Mouse (Mus musculus): ENCODE measurements at regions not wholly inside any gene's neighbourhood (a gene's known extent, or its start where the extent isn't known, plus 50 kb on each side); places are given as distances from the start of the nearest gene placed in this dataset.

DNA sequence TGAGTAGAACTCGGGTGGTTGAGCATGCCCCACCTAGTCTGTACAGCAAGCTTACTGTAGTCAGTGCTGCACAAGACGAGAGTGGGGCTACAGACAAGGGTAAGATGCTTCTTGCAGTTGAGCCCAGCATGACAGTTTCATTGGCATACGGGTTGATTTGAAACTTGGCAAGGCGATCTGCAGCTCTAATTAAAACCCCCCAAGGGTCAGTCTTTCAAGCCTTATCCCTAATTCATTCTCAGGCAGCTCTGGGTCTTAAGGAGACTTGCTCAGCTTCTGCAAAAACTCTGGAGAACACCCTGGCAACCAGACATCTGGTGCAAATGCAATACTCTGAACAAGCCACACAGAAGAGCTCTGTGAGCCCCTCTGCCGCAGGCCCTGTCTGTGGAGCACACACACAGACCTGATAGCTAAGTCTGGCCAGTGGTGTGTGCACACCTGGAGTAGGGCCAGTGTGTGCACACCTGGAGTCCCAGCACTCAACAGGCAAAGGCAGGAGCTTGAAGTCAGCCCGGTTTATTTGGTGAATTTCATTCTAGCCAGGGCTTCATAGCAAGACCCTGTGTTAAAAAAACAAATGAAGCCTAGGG is 50.3 kb upstream of the Kras start:
- Histone ChIP-seq H3K27ac (replicated peaks; ENCODE audit: low read depth, low read length) (no peak overlapping the region), H3K9ac (ENCODE audit: low read depth, low read length) (no peak overlapping the region), H3K4me3 (ENCODE audit: low read depth, low read length) (no peak overlapping the region), H3K36me3 (ENCODE audit: control insufficient read depth, insufficient read depth, low read length) (no peaks in the 10 kb centered on the region), H3K27me3 (replicated peaks; ENCODE audit: control insufficient read depth, insufficient read depth, low read length) (no peaks in the 10 kb centered on the region), H3K4me1 (ENCODE audit: control insufficient read depth, insufficient read depth, low read length) (peaks cover 26% of the 10 kb centered on the region), H3K9me3 (ENCODE audit: control insufficient read depth, low read length) (no peaks in the 10 kb centered on the region), H3K4me2 (ENCODE audit: low read depth, low read length) (no peak overlapping the region)
- no peak for ATAC-seq (ENCODE audit: low read depth)
- no peak for DNase-seq (ENCODE audit: low spot score)
- 48% methylated on average over 6 of the region's 6 CpGs for WGBS

Data from embryonic facial prominence, embryonic 14.5 days (tissue).